Mouse (Mus musculus): ENCODE data around the gene Cilp2. TPM values are rescaled to one million over a fixed set of nuclear protein-coding genes. Genes with fewer than 3 reads are reported as not detected.
A peak's percentile ranks its signal among the peaks of the same experiment; 100 is the strongest.

The Cilp2 gene
- polyA plus RNA-seq, 1 experiment = 0.36 TPM

DNA sequence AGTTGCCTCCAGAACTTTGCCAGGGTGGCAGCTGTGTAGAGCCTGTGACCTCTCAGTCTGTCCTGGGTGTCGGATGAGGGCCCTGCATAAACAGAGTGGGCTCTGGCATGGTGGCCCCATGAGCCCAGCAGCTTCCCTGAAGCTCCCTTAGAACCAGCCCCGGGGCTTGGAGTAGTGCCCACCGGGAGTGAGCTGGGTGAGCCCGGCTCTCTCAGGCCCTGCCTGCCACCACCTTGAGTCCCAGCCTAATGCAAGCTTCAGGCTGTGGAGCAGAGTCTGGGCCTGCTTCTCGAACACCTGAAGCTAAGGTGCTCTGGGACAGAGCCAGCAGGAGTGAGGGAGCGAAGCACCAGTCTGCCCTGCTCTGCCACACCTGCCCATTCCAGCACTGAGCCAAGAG lies 16.6 kb downstream of the Cilp2 start:
- H3K36me3 ChIP-seq (ENCODE audit: control insufficient read depth, insufficient read depth, low read length) = no peaks in the 10 kb centered on the region
- H3K4me1 ChIP-seq (ENCODE audit: control insufficient read depth, insufficient read depth, low read length) = no peaks in the 10 kb centered on the region
- H3K27me3 ChIP-seq (ENCODE audit: control insufficient read depth, insufficient read depth, low read length) = no peaks in the 10 kb centered on the region
- TF ChIP-seq CTCF (IDR thresholded peaks at IDR 0.05; ENCODE audit: control insufficient read depth, insufficient read depth, insufficient replicate concordance, low read depth, low read length) = no peak
- no peak for TF ChIP-seq POLR2A (IDR thresholded peaks at IDR 0.05; ENCODE audit: control insufficient read depth, low read depth, low read length)
- H3K27ac ChIP-seq (ENCODE audit: control insufficient read depth, insufficient read depth, low read depth, low read length) = no peak overlapping the region
- H3K4me3 ChIP-seq (ENCODE audit: control insufficient read depth, low read depth, low read length) = no peak overlapping the region

DNA sequence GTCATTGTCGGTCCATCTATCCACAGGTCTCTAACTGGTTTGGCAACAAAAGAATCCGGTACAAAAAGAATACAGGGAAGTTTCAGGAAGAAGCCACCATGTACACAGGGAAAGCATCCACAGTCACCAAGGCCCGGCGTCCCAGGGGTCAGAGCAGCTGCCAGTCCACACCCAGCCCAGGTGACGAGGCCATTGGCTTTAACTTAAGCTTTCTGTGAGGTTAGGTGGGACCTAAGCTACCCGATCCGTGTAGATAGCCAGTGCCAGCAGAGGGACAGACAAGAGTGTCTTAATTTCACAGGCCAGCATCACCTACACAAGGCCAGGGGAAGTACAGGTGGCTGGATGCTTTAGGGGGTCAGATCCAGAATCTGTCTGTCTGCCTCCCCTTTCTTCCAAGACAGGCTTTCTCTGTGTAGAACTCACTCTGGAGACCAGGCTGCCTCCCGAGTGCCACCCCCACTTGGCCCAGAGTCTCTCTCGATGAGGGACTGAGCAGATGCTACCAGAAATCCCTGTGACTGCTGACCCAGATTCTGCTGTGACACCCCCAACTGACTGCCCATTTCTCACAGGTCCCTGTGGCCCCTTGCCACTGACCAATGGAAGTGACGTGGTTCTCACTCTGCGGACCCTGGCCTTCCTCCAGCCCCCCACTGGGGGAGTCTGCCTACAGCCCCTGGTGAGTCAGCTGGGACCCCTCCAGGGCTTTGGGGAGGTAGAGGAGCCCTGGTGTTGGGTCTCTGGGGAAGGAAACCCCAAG lies 17.3 kb downstream of the Cilp2 start:
- TF ChIP-seq CTCF (IDR thresholded peaks at IDR 0.05; ENCODE audit: control insufficient read depth, insufficient read depth, insufficient replicate concordance, low read depth, low read length) (no peak), POLR2A (IDR thresholded peaks at IDR 0.05; ENCODE audit: control insufficient read depth, low read depth, low read length) (no peak)
- no peaks in the 10 kb centered on the region for H3K4me1 ChIP-seq (ENCODE audit: control insufficient read depth, insufficient read depth, low read length)
- H3K27me3 ChIP-seq (ENCODE audit: control insufficient read depth, insufficient read depth, low read length) = no peaks in the 10 kb centered on the region
- H3K36me3 ChIP-seq (ENCODE audit: control insufficient read depth, insufficient read depth, low read length) = no peaks in the 10 kb centered on the region
- no peak overlapping the region for H3K27ac ChIP-seq (ENCODE audit: control insufficient read depth, insufficient read depth, low read depth, low read length)
- H3K4me3 ChIP-seq (ENCODE audit: control insufficient read depth, low read depth, low read length) = no peak overlapping the region

DNA sequence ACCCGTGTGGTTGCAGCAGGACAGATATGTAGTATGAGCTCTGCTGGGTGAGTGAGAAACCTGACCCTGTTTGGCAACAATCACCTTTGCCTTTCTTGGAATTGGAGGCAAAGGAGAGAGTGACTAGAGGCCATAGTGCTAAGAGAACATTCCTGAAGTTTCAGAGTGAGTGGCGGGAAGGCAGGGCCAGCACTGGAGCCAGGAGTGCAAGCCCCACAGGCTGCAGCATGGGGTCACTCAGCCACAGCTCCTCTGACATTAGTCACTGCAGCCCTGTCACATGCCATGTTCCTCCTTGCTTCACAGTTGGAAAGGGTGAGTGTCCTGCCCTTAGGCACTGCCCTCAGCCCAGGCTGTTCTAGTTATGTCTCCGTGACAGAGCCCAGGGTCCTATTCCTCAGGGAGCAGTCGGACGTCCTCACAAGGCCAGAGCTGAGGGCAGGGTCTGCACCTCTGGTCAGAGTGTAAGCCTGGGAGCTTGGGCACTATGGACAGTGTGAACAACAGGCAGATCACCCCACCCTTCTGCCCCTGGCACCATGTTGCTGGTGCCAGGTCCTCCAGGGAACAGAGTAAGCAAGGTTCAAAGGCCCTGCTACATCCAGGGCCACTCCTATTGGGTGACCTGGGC lies 19.7 kb downstream of the Cilp2 start:
- no peaks in the 10 kb centered on the region for H3K4me1 ChIP-seq (ENCODE audit: control insufficient read depth, insufficient read depth, low read length)

DNA sequence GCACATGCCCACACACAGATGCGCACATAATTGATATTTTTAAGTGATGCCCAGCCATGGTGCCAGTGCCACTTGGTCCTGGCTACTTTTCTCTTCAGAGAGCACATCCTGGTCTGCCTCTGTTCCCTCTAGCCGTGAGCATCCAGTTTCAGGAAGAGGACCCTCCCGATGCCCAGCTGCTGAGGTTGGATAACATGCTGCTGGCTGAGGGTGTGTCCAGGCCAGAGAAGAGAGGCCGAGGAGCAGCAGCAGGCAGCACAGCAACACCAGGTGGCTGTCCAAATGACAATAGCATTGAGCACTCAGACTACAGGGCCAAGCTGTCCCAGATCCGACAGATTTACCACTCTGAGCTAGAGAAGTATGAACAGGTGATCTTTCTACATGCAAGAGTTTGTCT lies 23.3 kb downstream of the Cilp2 start:
- no peak for TF ChIP-seq CTCF (IDR thresholded peaks at IDR 0.05; ENCODE audit: control insufficient read depth, insufficient read depth, insufficient replicate concordance, low read depth, low read length)
- TF ChIP-seq POLR2A (IDR thresholded peaks at IDR 0.05; ENCODE audit: control insufficient read depth, low read depth, low read length) = no peak
- Histone ChIP-seq H3K4me1 (ENCODE audit: control insufficient read depth, insufficient read depth, low read length) (no peaks in the 10 kb centered on the region), H3K36me3 (ENCODE audit: control insufficient read depth, insufficient read depth, low read length) (no peaks in the 10 kb centered on the region; the same call in 1 of the 2 replicates)

More for the DNA sequence above, 19.7 kb downstream of the Cilp2 start:
- TF ChIP-seq POLR2A (IDR thresholded peaks at IDR 0.05; ENCODE audit: control insufficient read depth, low read depth, low read length) (no peak), CTCF (IDR thresholded peaks at IDR 0.05; ENCODE audit: control insufficient read depth, insufficient read depth, insufficient replicate concordance, low read depth, low read length) (no peak)
- no peaks in the 10 kb centered on the region for H3K27me3 ChIP-seq (ENCODE audit: control insufficient read depth, insufficient read depth, low read length)
- H3K27ac ChIP-seq (ENCODE audit: control insufficient read depth, insufficient read depth, low read depth, low read length) = no peak overlapping the region
- H3K36me3 ChIP-seq (ENCODE audit: control insufficient read depth, insufficient read depth, low read length) = no peaks in the 10 kb centered on the region
- no peak overlapping the region for H3K4me3 ChIP-seq (ENCODE audit: control insufficient read depth, low read depth, low read length)

DNA sequence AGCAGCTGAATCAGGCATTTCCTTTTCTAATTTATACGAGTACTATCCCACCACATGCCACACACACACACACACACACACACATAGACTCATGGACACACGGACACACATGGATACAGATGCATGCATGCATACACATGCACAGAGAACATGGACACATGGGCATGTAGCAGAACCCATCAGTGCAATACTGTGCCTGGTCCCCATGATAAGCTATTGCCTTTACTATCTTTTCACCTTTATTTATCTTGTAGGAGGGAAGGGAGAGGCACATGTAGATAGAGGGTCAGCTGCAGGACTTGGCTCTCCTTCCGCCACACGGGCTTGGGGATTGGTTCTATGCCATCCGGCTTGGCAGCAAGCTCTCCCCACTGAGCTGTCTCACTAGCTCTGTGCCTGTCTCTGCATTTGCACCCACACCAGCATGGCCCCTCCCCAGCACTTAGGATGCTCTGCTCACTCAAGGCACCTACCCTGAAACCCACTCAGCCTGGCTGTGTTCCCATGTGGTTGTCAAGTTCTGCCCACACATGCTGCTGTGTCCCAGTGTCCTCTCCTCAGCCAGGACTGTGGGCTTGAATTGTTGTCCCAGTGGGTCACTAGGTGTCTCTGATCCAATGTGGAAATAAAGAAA lies 24.0 kb downstream of the Cilp2 start:
- Histone ChIP-seq H3K27me3 (ENCODE audit: control insufficient read depth, insufficient read depth, low read length) (no peaks in the 10 kb centered on the region), H3K27ac (ENCODE audit: control insufficient read depth, insufficient read depth, low read depth, low read length) (no peak overlapping the region), H3K4me1 (ENCODE audit: control insufficient read depth, insufficient read depth, low read length) (no peaks in the 10 kb centered on the region), H3K36me3 (ENCODE audit: control insufficient read depth, insufficient read depth, low read length) (no peaks in the 10 kb centered on the region; the same call in 1 of the 2 replicates), H3K4me3 (ENCODE audit: control insufficient read depth, low read depth, low read length) (no peak overlapping the region)
- no peak for TF ChIP-seq POLR2A (IDR thresholded peaks at IDR 0.05; ENCODE audit: control insufficient read depth, low read depth, low read length)

More for the DNA sequence above, 23.3 kb downstream of the Cilp2 start:
- no peak overlapping the region for H3K27ac ChIP-seq (ENCODE audit: control insufficient read depth, insufficient read depth, low read depth, low read length)
- H3K27me3 ChIP-seq (ENCODE audit: control insufficient read depth, insufficient read depth, low read length) = no peaks in the 10 kb centered on the region
- H3K4me3 ChIP-seq (ENCODE audit: control insufficient read depth, low read depth, low read length) = no peak overlapping the region

DNA sequence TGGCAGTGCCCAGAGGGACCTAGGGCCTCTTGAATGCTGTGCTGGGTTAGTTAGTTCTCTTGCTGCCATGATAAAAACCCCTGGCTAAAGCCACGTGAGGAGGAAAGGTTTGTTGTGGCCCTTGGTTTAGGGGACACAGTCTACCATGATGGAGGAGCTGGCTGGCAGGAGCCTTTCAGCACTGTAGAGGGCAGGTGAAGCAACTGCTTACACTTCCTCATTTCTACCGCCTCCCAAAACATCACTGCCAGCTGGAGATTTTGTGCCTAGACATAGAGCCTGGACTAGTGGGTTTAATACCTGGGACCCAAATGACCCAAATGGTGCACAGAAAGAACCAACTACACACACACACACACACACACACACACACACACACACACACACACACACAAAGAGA lies 26.2 kb downstream of the Cilp2 start:
- no peaks in the 10 kb centered on the region for H3K4me1 ChIP-seq (ENCODE audit: control insufficient read depth, insufficient read depth, low read length)
- H3K36me3 ChIP-seq (ENCODE audit: control insufficient read depth, insufficient read depth, low read length) = no peaks in the 10 kb centered on the region; the same call in 1 of the 2 replicates
- TF ChIP-seq CTCF (IDR thresholded peaks at IDR 0.05; ENCODE audit: control insufficient read depth, insufficient read depth, insufficient replicate concordance, low read depth, low read length) (no peak), POLR2A (IDR thresholded peaks at IDR 0.05; ENCODE audit: control insufficient read depth, low read depth, low read length) (no peak)
- no peak overlapping the region for H3K4me3 ChIP-seq (ENCODE audit: control insufficient read depth, low read depth, low read length)
- no peaks in the 10 kb centered on the region for H3K27me3 ChIP-seq (ENCODE audit: control insufficient read depth, insufficient read depth, low read length)
- no peak overlapping the region for H3K27ac ChIP-seq (ENCODE audit: control insufficient read depth, insufficient read depth, low read depth, low read length)

DNA sequence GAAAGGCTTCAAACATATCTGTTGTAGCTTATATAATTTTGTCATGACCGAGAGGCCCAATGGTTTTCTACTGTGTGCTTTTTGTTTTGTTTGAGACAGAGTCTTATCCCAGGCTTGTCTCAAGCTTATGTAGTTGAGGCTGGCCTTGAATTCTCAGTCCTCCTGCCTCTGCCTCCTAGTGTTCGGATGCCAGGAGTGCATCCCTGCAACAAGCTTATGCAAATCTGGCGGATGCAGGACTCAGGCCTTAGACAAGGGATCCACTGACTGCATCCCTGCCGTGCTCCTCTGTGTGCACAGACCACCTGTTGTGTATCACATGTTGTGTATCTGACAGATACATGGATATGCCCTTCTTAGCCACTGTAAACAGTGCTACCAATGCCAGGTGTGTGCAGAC lies 26.7 kb downstream of the Cilp2 start:
- no peak for TF ChIP-seq POLR2A (IDR thresholded peaks at IDR 0.05; ENCODE audit: control insufficient read depth, low read depth, low read length)
- peak; percentile 26; the same call in 1 of the 2 replicates for TF ChIP-seq CTCF (IDR thresholded peaks at IDR 0.05; ENCODE audit: control insufficient read depth, insufficient read depth, insufficient replicate concordance, low read depth, low read length)
- Histone ChIP-seq H3K4me3 (ENCODE audit: control insufficient read depth, low read depth, low read length) (no peak overlapping the region), H3K4me1 (ENCODE audit: control insufficient read depth, insufficient read depth, low read length) (no peaks in the 10 kb centered on the region), H3K27me3 (ENCODE audit: control insufficient read depth, insufficient read depth, low read length) (no peaks in the 10 kb centered on the region), H3K27ac (ENCODE audit: control insufficient read depth, insufficient read depth, low read depth, low read length) (no peak overlapping the region), H3K36me3 (ENCODE audit: control insufficient read depth, insufficient read depth, low read length) (no peaks in the 10 kb centered on the region; the same call in 1 of the 2 replicates)
